Mouse (Mus musculus) embryonic facial prominence, embryonic 15.5 days (tissue): ENCODE results near the gene Ccdc74a. TPM values are rescaled to one million over a fixed set of nuclear protein-coding genes. Genes with fewer than 3 reads are reported as not detected.

Source experiments
- ATAC-seq: fragments of 200-750 bp; cut with Nextera tagmentation; 2 replicates; pipeline ENCODE4 v1.8.0; 2017; ENCODE audit warnings: low read depth, moderate TSS enrichment; ENCODE audit not compliant: insufficient number of reproducible peaks, low FRiP score, low TSS enrichment
- H3K27ac ChIP-seq: fragments of 300-500 bp; sonication (generic); replicated peaks from 2 replicates; pipeline ENCODE4 v1.5.1; 2015; ENCODE audit warnings: mild to moderate bottlenecking, inconsistent platforms
- H3K27me3 ChIP-seq: fragments of 300-500 bp; sonication (generic); 2 replicates; pipeline ENCODE4 v1.6.1; 2015; ENCODE audit warnings: inconsistent platforms
- H3K36me3 ChIP-seq: fragments of 300-500 bp; sonication (generic); 2 replicates; pipeline ENCODE4 v1.6.1; 2015; ENCODE audit warnings: mild to moderate bottlenecking, inconsistent platforms
- H3K4me1 ChIP-seq: fragments of 300-500 bp; sonication (generic); 2 replicates; pipeline ENCODE4 v1.6.1; 2015; ENCODE audit warnings: inconsistent platforms
- H3K4me2 ChIP-seq: fragments of 300-500 bp; sonication (generic); replicated peaks from 2 replicates; pipeline ENCODE4 v1.6.1; 2015; ENCODE audit warnings: mild to moderate bottlenecking, inconsistent platforms
- H3K4me3 ChIP-seq: fragments of 300-500 bp; sonication (generic); replicated peaks from 2 replicates; pipeline ENCODE4 v1.5.1; 2015; ENCODE audit warnings: mild to moderate bottlenecking, inconsistent platforms
- H3K9ac ChIP-seq: fragments of 300-500 bp; sonication (generic); 2 replicates; pipeline ENCODE4 v1.6.1; 2015; ENCODE audit warnings: inconsistent platforms
- H3K9me3 ChIP-seq: fragments of 300-500 bp; sonication (generic); replicated peaks from 2 replicates; pipeline ENCODE4 v1.6.1; 2016; ENCODE audit warnings: inconsistent platforms
- WGBS: fragments of 180-500 bp; shearing (Covaris S2); methylation state at CpG from one replicate; pipeline ENCODE4 v1.1.7; 2015; 5-methylcytosine and 5-hydroxymethylcytosine counted together
- polyA plus RNA-seq: library from polyadenylated mRNA; unstranded; fragments of >200 nt; fragmentation: Nextera tagmentation; extraction: Ambion mirVana; gene quantifications from 2 replicates; pipeline ENCODE4 v1.2.1, GENCODE M21; 2015

Gene Ccdc74a
- polyA plus RNA-seq, 1 experiment from 2014 or later = 15.4 TPM

DNA sequence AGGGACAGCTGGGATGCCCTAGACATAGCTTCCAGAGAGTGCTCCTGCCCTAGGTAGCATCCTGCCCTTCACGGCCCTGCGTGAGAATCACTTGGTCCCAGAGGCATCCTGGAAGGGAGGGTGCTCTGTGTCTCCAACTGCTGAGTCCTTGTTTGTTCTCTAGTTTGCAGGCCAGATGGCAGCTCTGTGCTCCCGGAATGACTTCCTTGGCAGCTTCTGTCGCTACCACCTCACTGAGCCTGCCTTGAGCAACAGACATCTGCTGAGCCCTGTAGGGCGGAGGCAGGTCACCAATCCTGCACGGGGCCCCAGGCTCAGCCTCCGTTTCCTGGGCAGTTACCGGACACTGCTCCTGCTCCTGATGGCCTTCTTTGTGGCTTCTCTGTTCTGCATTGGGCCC, 4.0 kb upstream of the Ccdc74a start:
- no peak for ATAC-seq
- H3K9me3 ChIP-seq = no peaks in the 10 kb centered on the region
- no peak overlapping the region for H3K4me3 ChIP-seq
- H3K36me3 ChIP-seq = peaks cover 62% of the 10 kb centered on the region
- 84% methylated on average over 8 of the region's 8 CpGs for WGBS
- H3K4me2 ChIP-seq = no peak overlapping the region
- H3K4me1 ChIP-seq = peaks cover 12% of the 10 kb centered on the region
- no peak overlapping the region for H3K27ac ChIP-seq
- H3K9ac ChIP-seq = no peak overlapping the region
- H3K27me3 ChIP-seq = no peaks in the 10 kb centered on the region

- H3K9me3 ChIP-seq = no peaks in the 10 kb centered on the region
- no peak overlapping the region for H3K4me2 ChIP-seq
- no peak overlapping the region for H3K27ac ChIP-seq
- H3K4me3 ChIP-seq = no peak overlapping the region
- peaks cover 13% of the 10 kb centered on the region for H3K4me1 ChIP-seq
- H3K36me3 ChIP-seq = peaks cover 55% of the 10 kb centered on the region
- H3K27me3 ChIP-seq = no peaks in the 10 kb centered on the region
- no peak overlapping the region for H3K9ac ChIP-seq
- WGBS = 82% methylated on average over 4 of the region's 4 CpGs
- ATAC-seq = no peak
Measured at GRCm38 (mm10) chr16:17643437-17643990, 2.8 kb upstream of the Ccdc74a start.

DNA sequence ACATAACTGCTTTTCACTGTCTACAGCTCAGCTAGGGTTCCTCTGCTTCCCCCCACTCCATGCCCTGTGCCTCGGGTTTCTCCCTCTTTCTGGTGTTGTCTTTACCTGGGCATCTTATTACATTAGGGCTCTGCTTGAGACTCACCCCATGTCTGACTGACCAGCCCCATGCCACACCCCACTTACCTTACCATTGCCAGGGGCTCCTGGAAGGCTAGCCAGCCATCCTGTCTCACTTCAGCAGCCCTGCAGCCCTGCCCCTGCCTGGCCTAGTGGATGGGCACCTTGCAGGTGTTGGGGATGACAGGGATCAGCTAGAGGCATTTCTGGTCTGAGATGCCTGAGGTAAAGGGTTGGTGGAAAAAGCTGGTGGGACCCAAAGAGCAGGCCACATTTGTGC, 886 bp downstream of the Ccdc74a start:
- ATAC-seq = no peak
- Histone ChIP-seq H3K9me3 (no peaks in the 10 kb centered on the region), H3K27ac (no peak overlapping the region), H3K27me3 (no peaks in the 10 kb centered on the region), H3K36me3 (peaks cover 56% of the 10 kb centered on the region), H3K4me2 (peak overlapping the region; percentile 86), H3K4me3 (peak overlapping the region; percentile 64), H3K9ac (no peak overlapping the region), H3K4me1 (peaks cover 13% of the 10 kb centered on the region)
- 10% methylated on average over 1 of the region's 1 CpGs for WGBS

- H3K27me3 ChIP-seq = no peaks in the 10 kb centered on the region
- peak overlapping the region; percentile 64; the same call in 1 of the 2 replicates for H3K4me3 ChIP-seq
- no peaks in the 10 kb centered on the region for H3K9me3 ChIP-seq
- H3K27ac ChIP-seq = no peak overlapping the region
- no peak for ATAC-seq
- no peak overlapping the region; the same call in 1 of the 2 replicates for H3K4me2 ChIP-seq
- peaks cover 56% of the 10 kb centered on the region for H3K36me3 ChIP-seq
- 90% methylated on average over 10 of the region's 10 CpGs for WGBS
- no peak overlapping the region for H3K9ac ChIP-seq
- H3K4me1 ChIP-seq = peaks cover 13% of the 10 kb centered on the region
Measured at GRCm38 (mm10) chr16:17647566-17648340, 1.5 kb downstream of the Ccdc74a start.

- 86% methylated on average over 16 of the region's 16 CpGs for WGBS
- no peak for ATAC-seq
- Histone ChIP-seq H3K27ac (no peak overlapping the region), H3K4me2 (no peak overlapping the region), H3K4me1 (peaks cover 13% of the 10 kb centered on the region), H3K4me3 (no peak overlapping the region), H3K9me3 (no peaks in the 10 kb centered on the region), H3K9ac (no peak overlapping the region), H3K27me3 (no peaks in the 10 kb centered on the region), H3K36me3 (peaks cover 68% of the 10 kb centered on the region)
Measured at GRCm38 (mm10) chr16:17649925-17650605, 3.8 kb downstream of the Ccdc74a start.

DNA sequence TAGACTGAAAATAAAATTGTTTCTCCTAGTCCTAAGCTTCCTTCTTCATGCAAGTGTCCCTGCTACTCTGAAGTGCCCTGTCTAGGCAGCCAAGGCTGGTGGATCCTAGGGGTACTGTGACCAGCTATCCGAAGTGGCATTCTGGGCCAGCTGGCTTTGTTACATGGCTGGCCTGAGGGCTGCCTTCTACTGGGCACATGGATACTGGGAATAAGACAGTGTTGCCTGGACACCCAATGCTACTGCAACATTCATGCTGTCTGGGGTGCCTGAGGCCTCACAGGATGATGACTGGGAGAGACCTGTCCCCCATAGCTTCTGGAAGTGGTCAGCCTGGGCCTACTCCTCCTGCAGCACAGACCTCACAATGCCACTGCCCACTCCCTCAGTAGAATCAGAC, 4.4 kb downstream of the Ccdc74a start:
- H3K9ac ChIP-seq = no peak overlapping the region
- no peaks in the 10 kb centered on the region for H3K27me3 ChIP-seq
- WGBS = 91% methylated on average over 1 of the region's 1 CpGs
- ATAC-seq = no peak
- no peak overlapping the region for H3K4me3 ChIP-seq
- H3K4me1 ChIP-seq = peaks cover 13% of the 10 kb centered on the region
- H3K4me2 ChIP-seq = no peak overlapping the region
- peaks cover 72% of the 10 kb centered on the region for H3K36me3 ChIP-seq
- no peaks in the 10 kb centered on the region for H3K9me3 ChIP-seq
- no peak overlapping the region for H3K27ac ChIP-seq

DNA sequence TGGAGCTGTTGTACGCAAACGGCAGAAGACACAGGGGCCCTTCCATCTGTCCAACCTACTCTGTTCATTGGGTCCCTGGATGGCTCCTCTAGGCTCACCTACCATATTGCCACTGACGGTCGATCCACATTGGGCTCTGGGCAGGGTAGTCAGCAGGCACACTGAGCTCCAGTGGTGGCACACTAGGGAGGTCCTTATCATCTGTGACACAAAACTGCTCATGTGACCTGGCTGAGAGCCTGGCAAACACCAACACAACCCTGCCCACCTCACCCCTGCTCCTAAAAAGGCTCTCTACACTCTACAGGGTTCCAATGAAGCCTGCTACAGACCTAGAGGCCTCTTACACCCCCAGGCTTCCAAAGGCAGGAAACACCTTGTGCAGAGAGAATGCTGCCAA, 6.3 kb downstream of the Ccdc74a start:
- Histone ChIP-seq H3K9me3 (no peaks in the 10 kb centered on the region), H3K9ac (no peak overlapping the region), H3K36me3 (peaks cover 86% of the 10 kb centered on the region), H3K27ac (no peak overlapping the region), H3K4me1 (no peaks in the 10 kb centered on the region), H3K4me2 (no peak overlapping the region), H3K27me3 (no peaks in the 10 kb centered on the region), H3K4me3 (no peak overlapping the region)
- WGBS = 90% methylated on average over 4 of the region's 4 CpGs
- no peak for ATAC-seq

DNA sequence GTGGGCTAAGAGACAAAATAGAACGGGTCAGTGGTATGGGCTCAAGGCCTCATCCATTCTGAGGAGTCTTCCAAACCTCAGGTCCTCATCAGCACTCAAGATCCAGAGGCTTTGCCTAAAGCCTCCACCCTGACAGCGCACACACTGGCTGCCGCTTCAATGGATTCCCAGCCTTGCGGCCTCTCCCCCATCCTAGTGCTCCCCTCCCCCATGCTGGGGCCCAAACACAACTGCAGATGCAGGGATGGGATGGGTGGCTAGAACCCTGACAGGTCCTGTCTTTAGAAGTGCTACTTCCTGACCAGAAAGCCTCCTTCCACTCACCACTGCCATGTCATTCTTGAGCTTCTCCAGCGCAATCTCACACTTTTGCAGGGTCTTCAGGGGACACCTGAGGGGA, 7.3 kb downstream of the Ccdc74a start:
- no peak overlapping the region for H3K9ac ChIP-seq
- no peak overlapping the region for H3K4me2 ChIP-seq
- peaks cover 89% of the 10 kb centered on the region for H3K36me3 ChIP-seq
- H3K27ac ChIP-seq = no peak overlapping the region
- no peaks in the 10 kb centered on the region for H3K4me1 ChIP-seq
- H3K9me3 ChIP-seq = no peaks in the 10 kb centered on the region
- ATAC-seq = no peak
- WGBS = 88% methylated on average over 5 of the region's 5 CpGs
- H3K27me3 ChIP-seq = no peaks in the 10 kb centered on the region
- no peak overlapping the region for H3K4me3 ChIP-seq

DNA sequence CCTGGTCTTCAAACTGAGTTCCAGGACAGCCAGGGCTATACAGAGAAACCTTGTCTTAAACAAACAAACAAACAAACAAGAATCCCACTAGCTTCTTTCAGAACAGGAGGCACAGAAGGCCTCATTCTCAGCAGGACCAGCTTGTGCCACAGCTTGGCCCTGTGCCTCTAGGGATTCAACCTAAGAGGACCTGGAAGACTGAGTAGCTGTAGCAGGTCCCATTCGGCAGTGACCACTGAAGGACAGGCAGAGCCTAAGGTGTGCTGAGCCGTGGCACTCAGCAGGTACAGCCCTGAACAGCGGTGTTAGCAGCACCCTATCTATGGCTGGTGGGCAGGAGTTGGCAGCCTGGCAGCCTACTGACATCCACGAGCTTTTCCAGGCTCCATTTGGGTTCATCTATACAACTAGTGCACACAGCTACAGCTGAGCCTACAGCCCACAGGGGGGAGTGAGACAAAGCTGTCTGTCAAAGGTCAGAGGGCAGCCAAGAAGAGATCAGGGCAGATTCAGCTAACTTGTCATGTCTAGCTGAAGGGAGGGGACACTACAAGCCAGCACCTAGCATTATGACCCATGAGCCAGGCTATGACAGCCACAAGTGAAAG, 8.0 kb downstream of the Ccdc74a start:
- H3K9ac ChIP-seq = no peak overlapping the region
- ATAC-seq = no peak
- H3K27ac ChIP-seq = no peak overlapping the region
- H3K9me3 ChIP-seq = no peaks in the 10 kb centered on the region
- no peaks in the 10 kb centered on the region for H3K4me1 ChIP-seq
- H3K27me3 ChIP-seq = no peaks in the 10 kb centered on the region
- H3K36me3 ChIP-seq = peaks cover 85% of the 10 kb centered on the region
- 89% methylated on average over 4 of the region's 4 CpGs for WGBS
- H3K4me3 ChIP-seq = no peak overlapping the region
- H3K4me2 ChIP-seq = no peak overlapping the region

- no peaks in the 10 kb centered on the region for H3K27me3 ChIP-seq
- no peak overlapping the region for H3K4me3 ChIP-seq
- H3K9me3 ChIP-seq = no peaks in the 10 kb centered on the region
- WGBS = 83% methylated on average over 5 of the region's 5 CpGs
- H3K4me2 ChIP-seq = no peak overlapping the region
- no peak overlapping the region for H3K27ac ChIP-seq
- peak; percentile 26; the same call in 1 of the 2 replicates for ATAC-seq
- H3K4me1 ChIP-seq = no peaks in the 10 kb centered on the region
- no peak overlapping the region for H3K9ac ChIP-seq
- H3K36me3 ChIP-seq = peaks cover 83% of the 10 kb centered on the region
Measured at GRCm38 (mm10) chr16:17656212-17656871, 10.1 kb downstream of the Ccdc74a start.

DNA sequence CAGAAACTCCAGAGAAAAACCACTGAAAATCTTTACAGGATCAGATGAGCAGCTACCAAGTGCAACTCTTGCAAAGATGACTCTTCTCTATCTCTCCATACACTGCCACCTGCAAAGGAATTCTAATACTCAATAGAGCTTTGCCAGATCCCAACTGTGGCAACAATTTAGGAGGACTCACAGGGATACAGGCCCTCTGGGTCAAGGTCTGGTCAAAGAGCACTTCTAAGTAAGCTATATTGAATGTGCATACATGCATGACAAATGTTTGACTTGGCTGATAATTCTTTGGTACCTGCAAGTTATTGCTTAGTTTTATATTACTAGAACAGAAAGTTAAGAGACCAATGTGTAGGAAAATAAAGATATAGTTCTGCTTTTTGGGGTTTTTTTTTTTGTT, 19.3 kb downstream of the Ccdc74a start:
- Histone ChIP-seq H3K4me3 (no peak overlapping the region), H3K9ac (no peak overlapping the region), H3K9me3 (no peaks in the 10 kb centered on the region), H3K27me3 (no peaks in the 10 kb centered on the region), H3K27ac (no peak overlapping the region), H3K4me1 (no peaks in the 10 kb centered on the region), H3K36me3 (peaks cover 77% of the 10 kb centered on the region), H3K4me2 (no peak overlapping the region)
- no peak for ATAC-seq
